Comparison of ENCODE assay signal across 17 mouse cellular contexts in the genomic region with DNA sequence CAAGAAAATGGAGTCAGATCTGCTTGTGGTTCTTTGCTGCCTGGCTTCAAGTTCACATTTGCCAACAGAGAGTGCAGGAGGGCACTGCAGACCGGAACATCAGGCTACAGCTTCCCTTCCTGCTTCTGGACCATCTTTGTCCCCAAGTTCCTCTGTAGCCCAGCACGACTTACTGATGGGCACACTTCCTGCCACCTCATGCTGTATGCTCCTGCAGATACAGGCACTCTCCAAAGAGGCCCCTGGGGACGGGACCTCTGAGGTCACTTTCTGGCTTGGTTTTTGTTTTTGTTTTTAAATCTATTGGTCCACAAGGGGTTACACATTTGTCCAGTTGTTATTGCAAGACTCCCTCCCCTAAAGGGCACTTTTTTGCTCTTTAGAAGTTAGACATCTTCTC. TPM values are rescaled to one million over a fixed set of nuclear protein-coding genes. Genes with fewer than 3 reads are reported as not detected.
A peak's percentile ranks its signal among the peaks of the same experiment; 100 is the strongest.
DNase-seq lines count a peak whose midpoint lies in the region; ATAC-seq and TF ChIP-seq lines count a peak whose summit lies in the region.
"Had no signal": no experiment of that assay in that cellular context is flagged by ENCODE, and none has a peak within 500 bp of the region (broad histone marks: within the 10 kb centered on the region; RNA-seq: fewer than 3 reads in every experiment).

No protein-coding gene starts in this region.

- peaks cover 17% of the 10 kb centered on the region for H3K4me1 ChIP-seq in heart, embryonic 12.5 days (replicated peaks)
- H3K4me1 ChIP-seq: embryonic facial prominence, embryonic 15.5 days; hindbrain, embryonic 13.5 days; limb, embryonic 10.5 days had no signal

- no peak overlapping the region for H3ac ChIP-seq in myocyte (ENCODE audit: control insufficient read depth, insufficient read length)

- no peak overlapping the region for H3K4me2 ChIP-seq in heart, embryonic 12.5 days
- peak overlapping the region; percentile 65 for H3K4me2 ChIP-seq in myocyte (ENCODE audit: low read depth)
- H3K4me2 ChIP-seq: embryonic facial prominence, embryonic 15.5 days; hindbrain, embryonic 13.5 days; liver, embryonic 13.5 days had no signal

- no peak for DNase-seq in heart, postnatal 25 days (ENCODE audit: low spot score)
- DNase-seq in kidney, postnatal 25 days = peak; percentile 37 to 55
- DNase-seq in kidney, adult 18-20 months = no peak
- DNase-seq in lung, postnatal 10 days = peak; percentile 14
- no peak for DNase-seq in lung, adult 18-20 months
- no peak for DNase-seq in testis, postnatal 10 days (ENCODE audit: low spot score)
- DNase-seq: cerebellum, adult 9-10 months; heart, adult 2 months; liver, embryonic 13.5 days; midbrain, embryonic 14.5 days; thymus, postnatal 25 days had no signal

- no peak for ATAC-seq in heart, embryonic 12.5 days (ENCODE audit: insufficient number of reproducible peaks, low FRiP score)
- ATAC-seq: inflammation-experienced regulatory T-cells, adult 6 months had no signal

- TF ChIP-seq POLR2A in myocyte (IDR thresholded peaks at IDR 0.05; ENCODE audit: insufficient read length, low read depth) = no peak

- no peak overlapping the region for H3K9ac ChIP-seq in heart, embryonic 12.5 days
- H3K9ac ChIP-seq: embryonic facial prominence, embryonic 15.5 days; hindbrain, embryonic 13.5 days; liver, embryonic 13.5 days had no signal

- no peaks in the 10 kb centered on the region for H3K27me3 ChIP-seq in heart, embryonic 12.5 days (replicated peaks)
- H3K27me3 ChIP-seq in myocyte (ENCODE audit: control insufficient read depth, insufficient read depth, insufficient read length) = no peaks in the 10 kb centered on the region
- H3K27me3 ChIP-seq: embryonic facial prominence, embryonic 15.5 days; hindbrain, embryonic 13.5 days; liver, embryonic 13.5 days had no signal

- no peak overlapping the region for H3K4me3 ChIP-seq in heart, embryonic 12.5 days
- no peak overlapping the region for H3K4me3 ChIP-seq in myocyte
- H3K4me3 ChIP-seq: embryonic facial prominence, embryonic 15.5 days; heart, adult 2 months; hindbrain, embryonic 13.5 days; limb, embryonic 10.5 days; liver, embryonic 13.5 days had no signal

- WGBS in heart, embryonic 12.5 days = 53% methylated on average over 3 of the region's 3 CpGs

- no peaks in the 10 kb centered on the region for H3K9me3 ChIP-seq in heart, embryonic 12.5 days (replicated peaks)
- H3K9me3 ChIP-seq: embryonic facial prominence, embryonic 15.5 days; hindbrain, embryonic 13.5 days; limb, embryonic 10.5 days; liver, embryonic 13.5 days had no signal

- intact Hi-C loops in heart, postnatal 25 days (cut with DNase I) = loop anchor here (10.0 kb wide), 1 partner anchor 385 kb away; no protein-coding TSS in a partner anchor

- peak overlapping the region; percentile 22 for H3K27ac ChIP-seq in heart, embryonic 12.5 days (ENCODE audit: poor library complexity, severe bottlenecking)
- H3K27ac ChIP-seq: embryonic facial prominence, embryonic 15.5 days; heart, adult 2 months; hindbrain, embryonic 13.5 days; limb, embryonic 10.5 days had no signal

- no peaks in the 10 kb centered on the region for H3K79me2 ChIP-seq in myocyte (ENCODE audit: control insufficient read depth, insufficient read depth)

- H3K36me3 ChIP-seq in heart, embryonic 12.5 days = peaks cover 53% of the 10 kb centered on the region
- peaks cover 22% of the 10 kb centered on the region for H3K36me3 ChIP-seq in myocyte (ENCODE audit: control insufficient read depth, insufficient read depth)

TF ChIP-seq in myocyte, 11 proteins besides CTCF, POLR2A, EP300 and RAD21:
- TF ChIP-seq POLR2AphosphoS2 (IDR thresholded peaks at IDR 0.05; ENCODE audit: insufficient read length, low read depth) = no peak
- TF ChIP-seq E2F4 (IDR thresholded peaks at IDR 0.05; ENCODE audit: insufficient read depth) = no peak
- no peak for TF ChIP-seq MAX (IDR thresholded peaks at IDR 0.05; ENCODE audit: low read depth)
- TF ChIP-seq TCF12 (IDR thresholded peaks at IDR 0.05; ENCODE audit: insufficient read depth, poor library complexity, severe bottlenecking) = no peak
- no peak for TF ChIP-seq TCF3 (IDR thresholded peaks at IDR 0.05; ENCODE audit: insufficient read length, low read depth)
- TF ChIP-seq REST (IDR thresholded peaks at IDR 0.05; ENCODE audit: insufficient read depth, insufficient read length) = no peak
- no peak for TF ChIP-seq MYOD1 (IDR thresholded peaks at IDR 0.05; ENCODE audit: control insufficient read depth in 1 of 3, insufficient read length in 2 of 3, low read depth in 2 of 3)
- TF ChIP-seq MYOG (IDR thresholded peaks at IDR 0.05; ENCODE audit: control insufficient read depth in 1 of 3, insufficient read depth in 1 of 3, insufficient read length in 2 of 3, low read depth in 2 of 3) = no peak
- TF ChIP-seq CEBPB (IDR thresholded peaks at IDR 0.05; ENCODE audit: insufficient read depth, poor library complexity, severe bottlenecking) = no peak
- no peak for TF ChIP-seq USF1 (IDR thresholded peaks at IDR 0.05; ENCODE audit: low read depth)
- TF ChIP-seq SRF (IDR thresholded peaks at IDR 0.05; ENCODE audit: control insufficient read depth, insufficient read length, low read depth) = no peak
TF ChIP-seq in myocyte: peak in this region for 0.

RNA-seq across cellular contexts. Expression of a gene that starts 19.2 kb away (rescaled TPM):
- 58.4 and 65.9 TPM in 2 replicates for polyA plus RNA-seq in heart, embryonic 12.5 days (2016; fragmentation: Nextera tagmentation; extraction: Ambion mirVana)
- total RNA-seq in heart, postnatal 25 days (2021) = 1 to 10 TPM; 5.3 to 5.5 TPM
- polyA plus RNA-seq in myocyte (2012; fragmentation: generic; extraction: Trizol) = 125 TPM

RNA-seq across cellular contexts. Expression of a gene that starts 33.6 kb away (rescaled TPM):
- polyA plus RNA-seq in heart, embryonic 12.5 days (2016; fragmentation: Nextera tagmentation; extraction: Ambion mirVana) = 96.2 and 104 TPM in 2 replicates
- 10 to 100 TPM; 39.0 to 45.5 TPM for total RNA-seq in heart, postnatal 25 days (2021)
- polyA plus RNA-seq in myocyte (2012; fragmentation: generic; extraction: Trizol) = 53.9 TPM

RNA-seq across cellular contexts. Expression of a gene that starts 33.7 kb away (rescaled TPM):
- polyA plus RNA-seq in heart, embryonic 12.5 days (2016; fragmentation: Nextera tagmentation; extraction: Ambion mirVana) = 80.1 and 83.8 TPM in 2 replicates
- 10 to 100 TPM; 39.1 to 41.9 TPM for total RNA-seq in heart, postnatal 25 days (2021)
- polyA plus RNA-seq in myocyte (2012; fragmentation: generic; extraction: Trizol) = 59.3 TPM

RNA-seq across cellular contexts. Expression of a gene that starts 57.8 kb away (rescaled TPM):
- polyA plus RNA-seq in heart, embryonic 12.5 days (2016; fragmentation: Nextera tagmentation; extraction: Ambion mirVana) = 146 TPM in 2 replicates
- 100 to 1,000 TPM; 152 to 154 TPM for total RNA-seq in heart, postnatal 25 days (2021)
- polyA plus RNA-seq in myocyte (2012; fragmentation: generic; extraction: Trizol) = 103 TPM

RNA-seq across cellular contexts. Expression of a gene that starts 57.8 kb away (rescaled TPM):
- polyA plus RNA-seq in heart, embryonic 12.5 days (2016; fragmentation: Nextera tagmentation; extraction: Ambion mirVana) = 49.6 and 49.9 TPM in 2 replicates
- 10 to 100 TPM; 10.5 to 10.8 TPM for total RNA-seq in heart, postnatal 25 days (2021)
- 35.0 TPM for polyA plus RNA-seq in myocyte (2012; fragmentation: generic; extraction: Trizol)

Comparison
In these comparisons a context has a peak if more than half of its experiments do, and no peak if none do; other contexts are left out.
1. DNase-seq: peak in kidney, postnatal 25 days (2 of 2) and lung, postnatal 10 days (single experiment); none in heart, postnatal 25 days (single experiment), kidney, adult 18-20 months (single experiment), lung, adult 18-20 months (0 of 2) and testis, postnatal 10 days (single experiment).